Mouse (Mus musculus) gonadal fat pad, adult 2 months (tissue): ENCODE measurements around the gene Rhbdl3. TPM values are rescaled to one million over a fixed set of nuclear protein-coding genes. Genes with fewer than 3 reads are reported as not detected.

ENCODE experiments used
- DNase-seq: peaks from one replicate; pipeline ENCODE4 v3.0.0-alpha.2; 2012; ENCODE audit warnings: low read depth
- polyA plus RNA-seq: library from polyadenylated mRNA; depleted of rRNA; stranded (reverse); fragments of >200 nt; gene quantifications from 2 replicates; pipeline ENCODE4 v1.2.3, GENCODE M21; 2012; rRNA removed

Gene Rhbdl3
- 8.3 and 8.5 TPM in 2 replicates for polyA plus RNA-seq

DNA sequence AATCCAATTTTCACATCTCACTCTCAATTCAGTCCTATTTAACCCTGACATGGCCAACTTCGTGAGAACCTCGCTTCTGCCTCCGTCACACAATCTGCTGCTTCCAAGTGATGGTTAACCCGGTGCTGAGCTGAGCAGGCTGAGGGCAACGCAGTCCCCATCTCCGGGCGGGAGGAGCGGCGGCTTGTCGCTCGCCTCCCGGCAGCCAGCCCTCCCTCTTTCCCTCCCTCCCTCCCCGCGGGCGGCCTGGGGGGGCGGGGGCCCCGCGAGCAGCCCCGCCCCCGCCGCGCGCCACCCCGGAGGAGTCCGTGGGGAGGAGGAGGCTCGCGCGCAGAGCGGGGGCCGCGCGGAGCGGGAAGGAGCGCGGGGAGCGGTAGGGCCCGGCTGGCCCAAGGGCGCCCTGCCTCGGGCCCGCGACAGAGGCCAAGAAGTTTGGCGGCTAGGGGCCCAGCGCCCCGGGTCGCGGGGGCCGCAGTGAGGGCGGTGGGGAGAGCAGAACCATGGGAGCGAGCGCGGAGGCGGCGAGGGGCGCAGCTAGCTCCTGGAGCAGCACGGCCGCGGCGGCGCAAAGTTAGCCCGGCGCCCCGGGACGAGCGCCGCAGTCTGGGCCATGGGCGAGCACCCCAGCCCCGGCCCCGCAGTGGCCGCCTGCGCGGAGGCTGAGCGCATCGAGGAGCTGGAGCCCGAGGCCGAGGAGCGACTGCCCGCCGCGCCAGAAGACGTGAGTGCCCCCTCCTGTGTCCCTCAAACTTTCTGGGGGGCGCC, at the start of gene Rhbdl3:
Gene Rhbdl3, plus strand, starts transcription at position 362 of the 765 bp plus-strand sequence.
- DNase-seq: no peak

DNA sequence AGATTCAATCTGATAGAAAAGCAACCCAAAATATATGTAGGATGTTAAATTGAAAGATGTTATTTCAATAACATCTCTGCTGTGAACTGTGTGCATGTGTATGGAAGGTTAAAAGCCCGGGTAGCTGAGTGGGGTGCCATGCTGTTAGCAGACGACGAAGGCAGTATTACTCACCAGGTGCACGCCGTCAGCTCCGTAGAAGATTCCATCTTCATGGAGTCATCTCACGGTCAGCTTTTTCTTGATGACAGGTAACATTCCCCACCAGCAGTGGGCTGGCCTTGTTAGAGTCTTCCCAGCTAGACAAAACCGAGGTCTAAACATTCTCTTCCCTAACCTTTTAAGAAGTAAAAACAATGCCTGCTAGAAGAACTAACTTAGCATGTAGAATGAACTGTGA, 36.6 kb upstream of the Rhbdl3 start:
- DNase-seq: no peak

DNA sequence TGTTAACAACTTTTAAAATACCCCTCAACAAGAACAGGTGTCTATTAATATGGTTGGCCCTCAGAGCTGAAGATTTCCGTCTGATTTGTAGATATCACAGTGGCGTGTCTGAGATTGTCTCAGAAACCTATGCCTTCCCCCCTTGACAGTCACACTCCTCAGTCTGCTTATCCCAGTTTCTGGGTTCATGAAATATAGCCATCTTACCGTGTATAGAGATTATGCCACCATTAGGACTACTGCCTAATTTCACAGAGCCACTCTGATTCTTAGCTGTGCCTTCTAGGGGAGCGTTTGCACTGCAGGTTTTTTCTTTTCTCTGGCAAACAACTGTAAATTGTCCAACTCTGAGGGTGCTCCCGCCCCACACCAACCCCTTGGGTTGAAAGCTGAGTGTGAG, 29.6 kb upstream of the Rhbdl3 start:
- DNase-seq: no peak

DNA sequence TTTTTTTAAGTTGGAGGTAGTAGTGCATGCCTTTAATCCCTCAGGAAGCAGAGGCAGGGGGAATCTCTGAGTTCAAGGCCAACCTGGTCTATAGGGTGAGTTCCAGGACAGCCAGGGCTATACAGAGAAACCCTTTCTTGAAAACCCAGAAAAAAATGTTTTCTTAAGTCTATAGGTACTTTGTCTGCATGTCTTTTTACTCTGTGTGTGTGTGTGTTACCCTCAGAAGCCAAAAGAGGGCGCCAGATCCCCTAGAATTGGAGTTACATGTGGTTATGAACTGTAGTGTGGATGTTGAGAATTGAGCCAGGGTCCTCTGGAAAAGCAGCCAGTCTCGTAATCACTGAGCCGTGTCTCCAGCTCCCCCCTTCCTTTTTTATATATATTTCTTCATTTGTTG, 25.7 kb upstream of the Rhbdl3 start:
- no peak for DNase-seq

DNA sequence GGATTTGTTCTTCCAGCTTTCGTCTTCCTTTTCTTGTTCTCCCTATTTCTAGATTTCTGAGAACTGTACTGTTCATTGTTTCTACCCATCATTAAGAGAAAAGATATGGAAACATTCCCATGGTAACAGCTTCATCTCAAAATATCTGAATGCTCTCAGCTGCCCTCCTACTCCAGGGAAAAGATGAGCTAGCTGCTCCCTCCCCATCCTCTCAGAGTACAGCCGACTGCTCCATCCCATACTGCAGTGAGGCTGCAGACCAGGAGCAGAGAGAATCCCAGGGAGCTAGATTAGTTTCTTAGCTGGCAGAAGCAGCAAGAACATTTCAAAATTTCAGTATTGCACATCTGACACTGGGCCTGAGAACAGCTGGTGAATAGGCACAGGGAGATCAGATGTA, 22.7 kb upstream of the Rhbdl3 start:
- no peak for DNase-seq

DNA sequence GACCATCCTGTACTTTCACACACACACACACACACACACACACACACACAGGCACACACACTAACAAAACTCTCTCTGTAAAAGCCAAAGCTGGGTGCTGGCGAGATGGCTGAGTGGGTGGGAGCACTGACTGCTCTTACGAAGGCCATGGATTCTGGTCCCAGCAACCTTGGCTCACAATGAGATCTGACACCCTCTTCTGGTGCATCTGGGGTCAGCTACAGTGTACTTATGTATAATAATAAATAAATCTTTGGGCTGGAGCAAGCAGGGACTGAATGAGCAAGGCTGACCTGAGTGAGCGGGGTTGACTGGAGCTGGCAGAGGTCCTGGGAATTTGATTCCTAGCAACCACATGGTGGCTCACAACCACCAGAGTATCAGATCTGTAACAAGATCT, 16.9 kb upstream of the Rhbdl3 start:
- no peak for DNase-seq

DNA sequence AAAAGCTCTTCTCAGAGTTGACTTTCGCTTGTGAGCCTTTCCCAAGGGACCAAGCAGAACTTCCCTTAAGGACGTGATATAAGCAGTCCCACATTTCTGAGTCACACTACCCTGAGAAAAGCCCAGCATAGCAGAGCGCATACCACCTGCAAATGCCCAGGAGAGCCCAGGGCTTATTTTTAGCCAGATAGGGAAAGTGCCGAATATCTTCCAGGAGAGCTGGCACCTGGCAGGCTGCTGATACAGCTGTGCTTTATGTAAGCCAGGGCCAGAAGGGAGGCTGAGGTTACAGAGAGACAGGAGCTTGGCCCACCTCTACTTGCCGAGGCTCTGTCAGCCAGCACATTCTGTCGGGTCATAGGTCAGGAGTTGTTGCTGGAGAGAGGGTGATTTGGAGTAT, 16.1 kb upstream of the Rhbdl3 start:
- no peak for DNase-seq

DNA sequence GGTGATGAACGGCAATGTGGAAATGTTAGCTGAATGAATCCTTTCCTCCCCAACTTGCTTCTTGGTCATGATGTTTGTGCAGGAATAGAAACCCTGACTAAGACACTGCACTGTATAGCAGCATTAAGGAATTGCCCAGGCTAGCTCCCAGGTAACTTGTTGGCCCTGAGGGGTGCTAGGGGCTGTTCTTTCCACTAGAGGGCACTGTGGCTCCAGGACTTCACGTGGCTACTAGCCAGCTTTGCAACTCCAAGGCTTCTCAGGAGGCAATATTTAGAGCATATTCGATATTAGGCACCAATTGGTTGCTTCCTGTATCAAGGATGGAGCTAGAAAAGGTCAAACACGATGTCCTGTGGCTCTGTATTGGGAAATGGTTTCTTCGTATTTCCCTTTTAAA, 13.6 kb upstream of the Rhbdl3 start:
- no peak for DNase-seq

DNA sequence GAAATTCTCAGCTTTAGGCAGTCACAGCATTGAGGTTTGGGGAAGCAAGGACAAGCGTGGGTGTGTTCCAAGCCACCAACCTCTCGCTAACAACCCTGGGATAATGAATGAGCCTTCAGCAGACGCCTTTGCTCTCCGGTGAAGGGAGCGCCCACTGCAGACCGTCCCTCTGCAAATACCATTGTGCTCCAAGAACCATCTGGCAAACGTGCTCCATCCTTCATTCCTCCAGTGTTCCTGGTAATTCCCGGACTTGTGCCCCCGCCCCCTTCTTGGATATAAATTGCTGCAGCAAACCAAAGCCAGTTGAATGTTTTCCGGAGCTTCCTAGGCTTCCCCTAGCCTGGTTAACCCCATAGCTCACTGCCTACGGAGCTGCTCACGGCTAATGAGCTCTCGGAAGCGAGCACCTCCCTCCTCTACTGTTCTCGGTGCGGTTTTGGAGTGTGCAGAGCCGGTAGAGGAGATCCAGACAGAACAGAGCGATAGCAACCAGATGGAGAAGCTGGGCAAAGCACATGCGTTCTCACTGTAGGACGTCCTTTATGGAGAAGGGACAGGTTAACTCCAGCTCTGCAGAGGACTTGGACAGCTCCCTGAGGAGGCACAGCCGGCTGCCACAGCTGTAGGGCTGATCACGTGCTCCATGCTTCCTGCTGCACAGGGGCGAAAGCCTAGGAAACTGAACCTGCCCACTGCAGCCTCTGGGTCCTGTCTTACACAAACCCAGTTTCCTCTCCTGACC, 10.8 kb upstream of the Rhbdl3 start:
- no peak for DNase-seq

DNA sequence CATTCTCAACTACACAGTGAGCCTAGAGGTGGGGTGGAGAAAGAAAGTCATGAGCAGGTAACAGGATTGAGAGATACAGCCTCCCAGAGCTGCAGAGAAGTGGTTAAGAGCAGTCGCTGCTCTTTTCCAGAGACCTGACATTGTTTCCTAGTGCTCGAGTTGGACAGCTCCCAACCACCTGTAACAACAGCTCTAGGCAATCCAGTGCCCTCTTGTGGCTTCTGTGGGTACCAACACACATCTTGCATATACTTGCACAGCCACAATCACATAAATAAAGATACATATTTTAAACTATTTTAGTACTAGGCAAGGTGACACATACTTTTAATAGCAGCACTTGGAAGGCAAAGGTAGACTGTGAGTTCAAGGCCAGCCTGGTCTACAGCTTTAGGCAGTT, 9.7 kb upstream of the Rhbdl3 start:
- DNase-seq: no peak

DNA sequence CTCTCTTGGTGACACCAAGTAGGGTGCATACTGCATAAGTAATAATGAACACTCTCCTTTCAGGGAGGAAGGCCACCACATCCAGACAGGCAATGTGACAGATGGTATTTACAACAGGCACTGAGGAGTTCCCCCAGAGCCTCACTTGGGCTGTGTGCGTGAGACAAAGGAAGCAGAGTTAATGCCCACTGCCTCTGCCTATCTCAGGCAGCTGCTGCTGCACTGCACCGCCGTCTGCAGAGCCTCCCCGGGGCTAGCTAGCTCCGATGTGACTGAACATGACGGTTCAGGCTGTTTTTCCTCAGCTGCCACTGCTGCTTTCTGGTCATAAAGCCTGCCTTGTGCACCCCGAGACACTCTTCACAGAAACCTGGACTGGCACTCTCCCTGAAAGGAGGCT, 8.2 kb upstream of the Rhbdl3 start:
- no peak for DNase-seq

DNA sequence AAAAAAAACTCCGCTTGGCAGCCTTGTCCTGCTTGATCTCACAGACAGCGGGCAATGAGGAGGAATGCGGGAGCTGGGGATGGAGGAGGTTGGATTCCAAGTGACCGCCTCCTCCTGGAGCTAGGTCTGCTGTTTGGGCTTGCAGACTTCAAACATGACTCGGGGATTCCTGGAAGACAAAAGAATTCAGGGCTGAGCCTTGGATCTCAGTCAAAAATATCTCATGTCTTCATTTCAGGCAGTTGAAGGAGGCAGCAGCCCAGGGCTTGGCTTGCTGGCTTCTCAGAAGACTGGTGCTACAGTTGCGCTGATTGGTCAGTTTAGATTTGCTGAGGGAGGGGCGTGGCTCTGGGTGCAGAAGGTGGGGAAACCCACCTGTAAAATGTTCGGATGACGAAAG, 5.6 kb upstream of the Rhbdl3 start:
- peak; percentile 33 for DNase-seq

DNA sequence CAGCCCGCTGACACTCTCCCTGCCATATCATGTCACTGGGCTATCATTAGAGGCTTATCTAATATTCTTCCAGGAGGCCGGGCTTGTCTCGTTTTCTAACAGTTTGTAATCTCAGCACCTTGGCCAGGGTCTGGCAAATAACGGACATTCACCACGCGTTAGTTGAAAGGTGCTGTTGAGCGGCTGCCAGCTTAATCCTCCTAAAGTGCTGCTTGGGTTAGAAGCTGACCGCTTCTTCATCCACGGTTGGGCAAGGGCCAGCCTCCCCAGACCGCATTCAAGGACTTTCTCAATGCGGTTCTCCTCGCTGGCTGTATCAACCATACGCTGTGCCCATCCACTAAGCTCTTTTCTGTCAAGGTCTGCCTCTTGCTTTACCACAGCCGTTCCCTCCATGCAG, 4.9 kb upstream of the Rhbdl3 start:
- no peak for DNase-seq

DNA sequence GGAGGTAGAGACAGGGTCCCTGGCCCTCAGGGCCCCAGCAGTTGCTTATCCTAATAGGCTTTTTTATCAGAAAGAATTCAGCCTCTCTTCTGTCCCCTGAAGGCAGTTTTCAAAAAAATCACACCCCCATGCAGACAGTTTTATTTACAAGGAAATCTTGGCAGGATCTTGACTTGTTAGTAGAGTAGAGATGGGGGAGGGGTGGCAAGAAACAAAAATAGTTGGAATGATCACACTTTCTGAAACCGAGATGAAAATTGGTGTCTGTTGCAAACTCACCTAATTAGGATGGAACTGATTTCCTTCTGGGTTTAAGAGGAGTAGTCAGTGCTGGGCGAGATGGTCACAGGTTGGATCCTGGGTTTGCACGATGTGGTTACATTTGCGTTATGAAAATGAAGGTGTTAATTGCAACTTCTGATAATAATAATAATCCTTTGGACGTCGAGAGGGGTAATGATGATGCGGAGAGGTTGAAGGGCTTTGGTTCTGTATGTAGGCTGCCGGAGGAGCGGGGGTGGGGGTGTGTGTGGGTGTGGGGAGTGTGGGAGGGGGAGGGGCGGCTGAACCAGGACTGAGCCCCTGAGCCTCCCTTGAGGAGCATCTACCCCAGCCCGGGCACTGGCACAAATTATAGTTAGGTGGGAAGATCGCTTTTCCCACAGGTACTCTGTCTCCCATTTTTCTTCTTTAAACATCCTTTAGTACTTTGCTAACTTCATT, 1.0 kb upstream of the Rhbdl3 start:
- no peak for DNase-seq

DNA sequence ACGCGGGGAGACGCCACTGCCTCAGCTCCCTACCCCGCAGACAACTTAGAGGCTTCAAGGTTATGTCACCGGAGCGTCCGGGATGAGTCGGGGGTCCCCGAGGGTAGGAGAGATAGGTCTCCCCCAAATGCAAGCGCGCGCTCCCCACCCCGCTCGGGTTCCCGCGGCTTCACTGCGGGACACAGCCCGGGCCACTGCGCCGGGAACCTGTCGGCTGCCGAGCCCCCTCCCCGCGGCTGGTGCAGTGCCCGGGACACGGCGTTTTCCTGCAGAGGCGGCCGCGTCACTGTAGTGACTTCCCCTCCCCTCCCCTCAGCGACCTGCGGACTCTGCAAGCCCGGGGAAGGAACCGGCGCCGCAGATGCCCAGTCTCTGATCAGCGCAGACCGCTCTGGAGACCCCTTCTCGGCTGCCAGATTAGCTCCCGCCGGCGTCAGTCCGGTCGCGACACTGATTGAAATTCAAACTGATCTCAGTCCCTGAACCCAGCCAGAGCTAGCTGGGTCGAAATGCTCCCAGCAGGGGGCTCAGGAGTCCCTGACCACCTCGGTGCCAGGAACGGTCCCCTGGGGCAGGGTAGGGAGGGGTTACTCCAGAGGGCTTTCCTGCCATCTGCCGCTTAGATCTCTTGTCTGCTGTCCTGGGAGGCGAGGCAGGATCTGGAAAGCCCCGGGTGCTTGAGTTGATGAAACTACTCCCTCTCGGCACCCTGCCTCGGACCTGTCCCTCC, 769 bp downstream of the Rhbdl3 start:
- no peak for DNase-seq

DNA sequence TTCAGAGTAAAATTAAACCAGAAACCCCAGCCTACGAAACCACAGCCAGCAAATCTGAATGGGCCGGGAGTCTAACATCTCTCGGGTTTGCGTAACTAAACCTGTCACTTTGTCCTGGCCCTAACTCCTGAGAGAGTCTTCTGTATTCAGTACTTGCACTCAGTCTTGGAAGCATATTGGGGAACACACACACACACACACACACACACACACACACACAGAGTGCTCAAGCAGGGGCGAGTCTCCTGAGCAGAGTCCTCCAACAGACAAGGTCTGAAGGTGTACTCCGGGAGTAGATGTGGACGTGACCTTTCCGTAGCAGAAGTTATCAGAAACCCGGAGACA, 1.3 kb downstream of the Rhbdl3 start:
- DNase-seq: no peak

DNA sequence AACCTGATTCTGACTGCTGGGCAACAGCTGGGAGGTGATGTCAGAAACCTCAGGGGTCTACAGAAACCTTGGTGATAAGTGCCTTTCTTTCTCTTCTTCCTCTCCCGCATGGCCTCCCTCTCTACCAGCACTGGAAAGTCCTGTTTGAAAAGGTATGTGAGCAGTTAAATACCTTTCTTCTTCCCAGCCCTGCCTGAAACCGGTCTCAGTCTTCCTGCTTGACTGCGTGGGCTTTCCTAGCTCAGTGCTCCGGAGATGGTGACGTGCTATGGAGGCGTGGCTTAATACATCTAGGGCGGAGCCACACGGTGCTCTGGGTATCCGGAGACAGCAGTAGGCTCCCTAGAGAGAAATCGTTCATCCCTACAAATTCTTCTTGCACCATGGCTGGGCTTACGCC, 1.8 kb downstream of the Rhbdl3 start:
- peak; percentile 33 for DNase-seq

DNA sequence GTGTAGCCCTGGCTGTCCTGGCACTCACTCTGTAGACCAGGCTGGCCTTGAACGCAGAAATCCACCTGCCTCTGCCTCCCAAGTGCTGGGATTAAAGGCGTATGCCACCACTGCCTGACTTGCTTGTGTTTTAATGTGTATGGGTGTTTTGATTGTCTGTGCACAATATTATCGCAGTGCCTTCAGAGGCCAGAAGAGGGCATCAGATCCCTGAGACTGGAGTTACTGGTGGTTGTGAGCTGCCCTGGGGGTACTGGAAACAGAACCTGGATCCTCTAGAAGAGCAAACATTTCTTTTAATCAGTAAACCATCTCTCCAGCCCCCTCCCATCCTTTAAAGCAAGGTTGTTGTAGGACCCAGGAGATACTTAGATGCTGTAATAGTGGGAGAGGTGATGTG, 3.0 kb downstream of the Rhbdl3 start:
- no peak for DNase-seq

DNA sequence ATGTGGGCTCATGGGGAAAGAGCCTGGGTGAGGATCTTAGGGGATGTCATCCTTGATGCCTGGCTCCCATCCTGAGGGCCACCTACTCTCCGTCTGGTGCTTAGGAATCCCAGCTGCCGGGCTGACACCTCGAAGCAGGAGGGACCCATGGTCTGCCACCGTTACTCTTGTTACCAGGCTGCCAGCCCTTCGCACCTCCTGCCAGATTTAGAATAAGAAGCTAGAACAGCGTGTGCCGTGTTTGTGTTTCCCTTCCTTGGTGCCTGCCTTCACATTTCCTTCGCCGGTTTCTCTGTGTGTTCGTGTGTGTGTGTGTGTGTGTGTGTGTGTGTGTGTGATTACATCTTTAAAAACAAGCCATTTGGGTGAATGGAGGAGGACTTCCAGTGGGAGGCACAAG, 4.1 kb downstream of the Rhbdl3 start:
- DNase-seq: no peak

DNA sequence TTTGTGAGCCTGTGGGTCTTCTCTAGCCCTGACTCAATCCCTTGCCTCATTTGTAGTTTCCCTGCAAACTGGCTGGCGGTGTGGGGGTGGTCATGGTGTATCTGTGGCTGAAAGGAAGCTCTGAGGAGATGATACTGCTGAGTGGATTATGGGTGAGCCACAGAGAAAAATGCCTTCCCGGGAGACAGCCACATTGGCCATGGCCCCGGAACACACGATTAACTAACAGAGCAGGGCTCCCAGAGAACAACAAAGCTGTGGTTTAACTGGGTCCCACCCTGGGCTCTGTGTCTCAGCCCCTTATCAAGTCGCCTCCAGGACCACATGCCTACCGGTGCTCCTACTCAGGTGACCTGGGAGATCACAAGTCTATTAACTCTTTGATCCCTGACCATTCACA, 7.8 kb downstream of the Rhbdl3 start:
- no peak for DNase-seq

DNA sequence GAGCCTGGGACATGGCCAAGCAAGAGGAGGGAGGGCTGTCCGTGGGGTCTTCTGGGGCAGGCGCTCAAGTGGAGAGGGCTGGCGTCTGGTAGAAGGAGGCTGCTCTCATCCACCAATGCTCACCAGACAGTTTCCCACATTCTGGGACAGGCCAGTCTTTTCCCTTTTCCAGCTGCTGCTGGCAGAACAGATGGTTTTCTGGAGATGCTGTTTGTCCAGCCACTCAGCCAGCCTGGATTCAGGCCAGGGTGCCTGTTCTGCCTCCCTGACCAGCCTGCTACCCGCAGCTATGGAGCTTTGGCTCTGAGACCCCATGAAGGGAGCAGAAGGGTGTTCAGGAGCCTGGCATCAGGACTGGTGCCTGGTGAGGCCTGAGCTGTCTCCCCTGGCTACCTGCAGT, 10.6 kb downstream of the Rhbdl3 start:
- no peak for DNase-seq

DNA sequence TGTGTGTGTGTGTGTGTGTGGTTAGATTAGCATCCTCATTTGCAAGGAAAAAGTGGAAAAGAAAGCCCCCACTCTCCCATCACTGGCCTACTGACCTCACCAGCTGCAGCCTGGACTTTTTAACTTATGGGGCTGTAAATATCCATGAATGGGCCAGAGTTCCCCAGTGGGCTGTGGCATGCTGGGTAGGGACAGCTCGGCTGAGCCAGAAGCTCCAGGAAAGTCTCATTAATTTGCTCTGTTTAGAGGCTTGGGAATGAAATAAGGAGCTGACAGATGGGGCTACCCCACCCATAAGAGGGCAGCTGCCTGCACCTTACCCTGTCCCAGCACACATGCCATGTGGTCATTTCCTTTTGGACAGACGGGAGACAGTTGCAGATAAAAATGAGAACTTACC, 11.3 kb downstream of the Rhbdl3 start:
- no peak for DNase-seq
